Mouse (Mus musculus) ovary, postnatal 36 days (tissue): ENCODE measurements at regions not wholly inside any gene's neighbourhood (a gene's known extent, or its start where the extent isn't known, plus 50 kb on each side); places are given as distances from the start of the nearest gene placed in this dataset.

Source experiments
- DNase-seq: peaks from one replicate; pipeline ENCODE4 v3.0.0; 2022; ENCODE audit warnings: low spot score, mixed read lengths

- no peak for DNase-seq
Observed at GRCm38 (mm10) chr3:37919450-37920156, 195.3 kb upstream of the Gm5148 start.

- DNase-seq, result no peak
Observed at GRCm38 (mm10) chr3:37916786-37917479, 192.6 kb upstream of the Gm5148 start.

GRCm38 (mm10) chr3:37916281-37916680, 192.0 kb upstream of the Gm5148 start:
- no peak for DNase-seq

- DNase-seq, result no peak
Observed at GRCm38 (mm10) chr3:37915673-37916072, 191.4 kb upstream of the Gm5148 start.

GRCm38 (mm10) chr3:37914136-37914535, 189.8 kb upstream of the Gm5148 start:
- no peak for DNase-seq

- no peak for DNase-seq
Observed at GRCm38 (mm10) chr3:37909821-37910220, 185.5 kb upstream of the Gm5148 start.

- DNase-seq, result no peak
Observed at GRCm38 (mm10) chr3:37909008-37909407, 184.7 kb upstream of the Gm5148 start.

- DNase-seq, result no peak
Observed at GRCm38 (mm10) chr3:37908456-37908855, 184.2 kb upstream of the Gm5148 start.

GRCm38 (mm10) chr3:37907432-37908088, 183.3 kb upstream of the Gm5148 start:
- DNase-seq, result peak; percentile 14

- DNase-seq, result no peak
Observed at GRCm38 (mm10) chr3:37906806-37907251, 182.5 kb upstream of the Gm5148 start.

- DNase-seq, result no peak
Observed at GRCm38 (mm10) chr3:37904188-37904587, 179.9 kb upstream of the Gm5148 start.

- DNase-seq, result no peak
Observed at GRCm38 (mm10) chr3:37903482-37903881, 179.2 kb upstream of the Gm5148 start.

GRCm38 (mm10) chr3:37903021-37903420, 178.7 kb upstream of the Gm5148 start:
- no peak for DNase-seq

- no peak for DNase-seq
Observed at GRCm38 (mm10) chr3:37897392-37897791, 173.1 kb upstream of the Gm5148 start.

- peak; percentile 23 for DNase-seq
Observed at GRCm38 (mm10) chr3:37896821-37897311, 172.6 kb upstream of the Gm5148 start.

- DNase-seq, result no peak
Observed at GRCm38 (mm10) chr3:37894599-37894998, 170.3 kb upstream of the Gm5148 start.

GRCm38 (mm10) chr3:37890202-37890601, 165.9 kb upstream of the Gm5148 start:
- no peak for DNase-seq

- DNase-seq, result no peak
Observed at GRCm38 (mm10) chr3:37888455-37888854, 164.2 kb upstream of the Gm5148 start.

GRCm38 (mm10) chr3:37887711-37888110, 163.4 kb upstream of the Gm5148 start:
- DNase-seq, result no peak

GRCm38 (mm10) chr3:37886705-37887454, 162.6 kb upstream of the Gm5148 start:
- DNase-seq, result no peak

GRCm38 (mm10) chr3:37885776-37886175, 161.5 kb upstream of the Gm5148 start:
- no peak for DNase-seq

- no peak for DNase-seq
Observed at GRCm38 (mm10) chr3:37882417-37882816, 158.1 kb upstream of the Gm5148 start.
